Mouse (Mus musculus): ENCODE measurements around the gene Zfpm1. TPM values are rescaled to one million over a fixed set of nuclear protein-coding genes. Genes with fewer than 3 reads are reported as not detected.
A peak's percentile ranks its signal among the peaks of the same experiment; 100 is the strongest.
"Not testable (repeated sequence)": the region's sequence is repeated elsewhere in the genome, so short reads cannot be mapped to it uniquely, and the experiment has no call there.

The Zfpm1 gene
- polyA plus RNA-seq, 1 experiment from 2014 or later: 7.7 TPM

DNA sequence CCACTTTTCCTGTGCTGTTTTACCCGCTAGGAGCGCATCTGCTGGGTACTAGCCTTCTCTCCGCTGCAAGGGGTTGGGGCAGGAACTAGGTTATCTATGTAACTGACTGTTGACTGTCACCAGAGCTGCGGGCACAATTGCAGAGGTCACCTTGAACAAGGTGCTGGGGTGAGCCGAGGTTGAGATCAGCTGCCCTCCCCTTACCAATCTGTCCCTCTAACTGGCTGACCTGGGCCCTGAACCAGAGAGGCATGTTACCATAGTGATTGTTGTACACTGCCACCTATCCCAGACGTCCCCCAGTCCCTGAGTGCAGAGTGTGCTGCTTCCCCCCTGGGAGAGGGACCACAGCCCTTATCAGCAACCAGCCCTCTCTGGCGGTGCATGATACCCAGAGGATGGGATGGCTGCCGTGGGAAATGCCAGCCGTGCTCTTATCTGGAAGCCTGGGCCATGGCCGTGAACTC lies 39.5 kb downstream of the Zfpm1 start:
- no peaks in the 10 kb centered on the region for H3K9me3 ChIP-seq (ENCODE audit: control insufficient read depth)
- no peak for ATAC-seq
- WGBS: 48% methylated on average over 10 of the region's 10 CpGs
- TF ChIP-seq CTCF (IDR thresholded peaks at IDR 0.05; ENCODE audit: low read depth): no peak
- H3K4me2 ChIP-seq (replicated peaks; ENCODE audit: low read depth): no peak overlapping the region
- H3K36me3 ChIP-seq (ENCODE audit: control insufficient read depth, insufficient read depth): no peaks in the 10 kb centered on the region; the same call in 1 of the 2 replicates
- H3K27me3 ChIP-seq (replicated peaks; ENCODE audit: control insufficient read depth, insufficient read depth, low read length): no peaks in the 10 kb centered on the region
- peaks cover 13% of the 10 kb centered on the region for H3K4me1 ChIP-seq (replicated peaks; ENCODE audit: control insufficient read depth, insufficient read depth, low read length)
- H3K4me3 ChIP-seq (ENCODE audit: low read depth, low read length): no peak overlapping the region
- 0 out of 2 replicates have a peak overlapping the region, but pooled peaks have one; percentile 60 for H3K27ac ChIP-seq (ENCODE audit: low read depth, low read length)
- H3K9ac ChIP-seq (ENCODE audit: low read depth, low read length): no peak overlapping the region

DNA sequence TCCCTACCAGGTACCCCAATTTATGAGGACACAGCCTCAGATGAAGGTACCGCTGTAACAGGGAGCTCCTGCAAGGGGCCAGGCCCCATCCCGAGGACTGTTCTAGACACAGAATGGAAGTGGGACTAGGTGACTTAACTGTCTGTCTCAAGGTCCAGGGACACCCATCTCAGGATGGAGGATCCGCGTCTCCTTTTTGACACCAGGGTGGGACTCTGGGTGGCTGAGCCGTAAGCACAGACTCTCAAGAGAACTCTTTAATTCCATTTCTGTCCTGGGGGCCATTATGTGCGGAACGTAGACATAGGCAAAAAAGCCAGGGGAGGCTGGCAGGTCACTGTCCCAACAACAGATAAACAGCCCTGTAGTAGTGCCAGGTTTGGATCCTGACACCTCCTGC lies 40.2 kb downstream of the Zfpm1 start:
- Histone ChIP-seq H3K9me3 (ENCODE audit: control insufficient read depth) (no peaks in the 10 kb centered on the region), H3K4me1 (replicated peaks; ENCODE audit: control insufficient read depth, insufficient read depth, low read length) (peaks cover 13% of the 10 kb centered on the region), H3K4me3 (ENCODE audit: low read depth, low read length) (no peak overlapping the region), H3K36me3 (ENCODE audit: control insufficient read depth, insufficient read depth) (no peaks in the 10 kb centered on the region; the same call in 1 of the 2 replicates), H3K4me2 (replicated peaks; ENCODE audit: low read depth) (peak overlapping the region; percentile 21), H3K27me3 (replicated peaks; ENCODE audit: control insufficient read depth, insufficient read depth, low read length) (no peaks in the 10 kb centered on the region), H3K27ac (ENCODE audit: low read depth, low read length) (peak overlapping the region; percentile 60; the same call in 1 of the 2 replicates), H3K9ac (ENCODE audit: low read depth, low read length) (no peak overlapping the region)
- no peak for TF ChIP-seq CTCF (IDR thresholded peaks at IDR 0.05; ENCODE audit: low read depth)
- ATAC-seq: no peak
- 56% methylated on average over 7 of the region's 7 CpGs for WGBS

DNA sequence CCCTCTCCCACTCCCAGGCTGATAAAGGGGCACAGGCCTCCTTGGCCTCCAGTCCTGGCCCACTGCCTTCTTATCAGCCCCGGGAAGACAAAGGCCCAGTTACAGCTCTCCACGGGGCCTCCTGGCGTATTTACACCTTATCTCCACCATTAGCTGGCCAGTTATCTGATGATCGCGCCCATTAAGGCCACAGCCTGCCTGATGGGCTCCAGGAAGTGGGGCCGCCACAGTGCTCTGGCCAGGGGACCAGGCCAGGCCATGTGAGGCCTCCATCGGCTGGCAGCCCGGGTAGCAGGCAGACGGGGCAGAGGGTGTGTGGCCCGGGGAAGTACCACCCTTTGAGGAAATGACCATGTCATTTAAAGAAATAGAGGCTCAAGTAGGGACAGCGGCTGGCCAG lies 40.9 kb downstream of the Zfpm1 start:
- Histone ChIP-seq H3K4me2 (replicated peaks; ENCODE audit: low read depth) (peak overlapping the region; percentile 21), H3K27ac (ENCODE audit: low read depth, low read length) (peak overlapping the region; percentile 60), H3K36me3 (ENCODE audit: control insufficient read depth, insufficient read depth) (no peaks in the 10 kb centered on the region), H3K4me3 (ENCODE audit: low read depth, low read length) (no peak overlapping the region), H3K9ac (ENCODE audit: low read depth, low read length) (0 out of 2 replicates have a peak overlapping the region, but pooled peaks have one; percentile 5), H3K9me3 (ENCODE audit: control insufficient read depth) (no peaks in the 10 kb centered on the region), H3K4me1 (replicated peaks; ENCODE audit: control insufficient read depth, insufficient read depth, low read length) (peaks cover 6% of the 10 kb centered on the region), H3K27me3 (replicated peaks; ENCODE audit: control insufficient read depth, insufficient read depth, low read length) (no peaks in the 10 kb centered on the region)
- ATAC-seq: peak; percentile 5; the same call in 1 of the 2 replicates
- 17% methylated on average over 11 of the region's 11 CpGs for WGBS
- TF ChIP-seq CTCF (IDR thresholded peaks at IDR 0.05; ENCODE audit: low read depth): no peak

DNA sequence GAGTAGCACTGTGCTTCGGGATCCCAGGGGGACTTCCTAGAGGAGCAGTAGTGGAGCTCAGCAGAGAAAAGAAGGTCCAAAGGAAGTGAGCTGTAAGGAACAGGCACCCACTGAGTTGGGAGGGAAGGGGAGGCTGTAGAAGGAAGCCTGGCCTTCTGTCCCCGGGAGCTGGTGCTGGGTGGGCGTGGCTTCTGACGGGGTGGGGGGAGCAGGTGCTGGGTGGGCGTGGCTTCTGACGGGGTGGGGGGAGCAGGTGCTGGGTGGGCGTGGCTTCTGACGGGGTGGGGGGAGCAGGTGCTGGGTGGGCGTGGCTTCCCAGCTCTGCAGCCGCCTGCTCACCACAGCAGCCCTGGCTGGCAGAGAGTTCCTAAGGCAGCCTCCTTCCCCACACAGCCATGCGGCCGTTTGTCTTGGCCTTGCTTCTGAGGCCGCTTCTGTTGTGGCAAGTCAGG lies 42.0 kb downstream of the Zfpm1 start:
- not testable (repeated sequence) for H3K4me1 ChIP-seq (replicated peaks; ENCODE audit: control insufficient read depth, insufficient read depth, low read length); H3K36me3 ChIP-seq (ENCODE audit: control insufficient read depth, insufficient read depth)
- 13% methylated on average over 10 of the region's 13 CpGs for WGBS

DNA sequence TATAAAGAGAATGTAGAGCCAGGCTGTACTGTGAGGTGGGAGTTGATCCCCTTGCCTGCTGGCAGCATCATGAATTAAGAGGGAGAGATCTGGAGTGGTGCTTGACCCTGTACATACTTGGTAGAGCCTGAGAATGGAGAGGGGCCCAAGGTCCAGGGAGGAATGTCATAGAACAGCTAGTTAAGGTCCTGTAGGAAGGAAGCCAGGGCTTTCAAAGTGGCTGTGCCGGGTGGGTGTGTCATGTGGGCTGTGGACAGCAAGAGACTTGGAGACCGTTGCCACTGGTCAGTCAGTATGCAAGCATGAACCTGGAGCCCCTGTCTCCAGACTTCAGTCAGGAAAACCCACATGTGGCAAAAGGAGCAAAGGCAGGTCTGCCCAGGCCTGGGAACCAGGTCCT lies 43.3 kb downstream of the Zfpm1 start:
- TF ChIP-seq CTCF (IDR thresholded peaks at IDR 0.05; ENCODE audit: low read depth): no peak
- Histone ChIP-seq H3K4me3 (ENCODE audit: low read depth, low read length) (no peak overlapping the region), H3K4me1 (replicated peaks; ENCODE audit: control insufficient read depth, insufficient read depth, low read length) (no peaks in the 10 kb centered on the region; the same call in 1 of the 2 replicates), H3K4me2 (replicated peaks; ENCODE audit: low read depth) (no peak overlapping the region), H3K36me3 (ENCODE audit: control insufficient read depth, insufficient read depth) (peaks cover 8% of the 10 kb centered on the region; the same call in 1 of the 2 replicates), H3K9ac (ENCODE audit: low read depth, low read length) (no peak overlapping the region), H3K27ac (ENCODE audit: low read depth, low read length) (peak overlapping the region; percentile 6), H3K27me3 (replicated peaks; ENCODE audit: control insufficient read depth, insufficient read depth, low read length) (no peaks in the 10 kb centered on the region), H3K9me3 (ENCODE audit: control insufficient read depth) (no peaks in the 10 kb centered on the region)
- 50% methylated on average over 2 of the region's 2 CpGs for WGBS
- no peak for ATAC-seq

More for the DNA sequence above, 42.0 kb downstream of the Zfpm1 start:
- not testable (repeated sequence) for H3K9me3 ChIP-seq (ENCODE audit: control insufficient read depth); H3K4me3 ChIP-seq (ENCODE audit: low read depth, low read length); H3K27me3 ChIP-seq (replicated peaks; ENCODE audit: control insufficient read depth, insufficient read depth, low read length)
- H3K27ac ChIP-seq (ENCODE audit: low read depth, low read length): peak overlapping the region; percentile 6
- peak; percentile 54 for ATAC-seq
- H3K9ac ChIP-seq (ENCODE audit: low read depth, low read length): peak overlapping the region; percentile 11; the same call in 1 of the 2 replicates
- H3K4me2 ChIP-seq (replicated peaks; ENCODE audit: low read depth): 0 out of 2 replicates have a peak overlapping the region, but pooled peaks have one; percentile 17

DNA sequence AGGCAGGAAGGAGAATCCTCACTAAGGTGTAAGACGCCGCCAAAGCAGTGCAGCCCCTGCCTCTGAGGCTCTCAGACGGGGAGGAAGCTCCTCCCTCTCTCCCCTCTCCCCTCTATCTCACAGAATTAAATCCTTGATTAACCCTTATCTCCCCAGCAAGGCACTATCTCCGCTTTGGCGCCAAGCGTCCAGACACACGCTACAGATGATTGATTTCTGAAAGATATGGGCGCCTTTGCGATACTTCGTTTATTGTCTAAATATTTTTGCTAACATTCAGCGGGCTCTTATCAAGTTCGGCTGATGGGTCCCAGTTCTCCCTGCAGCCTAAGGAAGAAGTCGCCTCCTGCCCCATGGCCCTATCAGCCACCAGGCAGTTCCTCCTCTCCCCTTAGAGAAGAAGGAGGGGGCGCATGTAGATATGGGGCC lies 44.2 kb downstream of the Zfpm1 start:
- Histone ChIP-seq H3K4me1 (replicated peaks; ENCODE audit: control insufficient read depth, insufficient read depth, low read length) (no peaks in the 10 kb centered on the region; the same call in 1 of the 2 replicates), H3K27ac (ENCODE audit: low read depth, low read length) (no peak overlapping the region), H3K4me3 (ENCODE audit: low read depth, low read length) (no peak overlapping the region), H3K9me3 (ENCODE audit: control insufficient read depth) (no peaks in the 10 kb centered on the region), H3K9ac (ENCODE audit: low read depth, low read length) (no peak overlapping the region), H3K4me2 (replicated peaks; ENCODE audit: low read depth) (no peak overlapping the region), H3K36me3 (ENCODE audit: control insufficient read depth, insufficient read depth) (peaks cover 8% of the 10 kb centered on the region; the same call in 1 of the 2 replicates), H3K27me3 (replicated peaks; ENCODE audit: control insufficient read depth, insufficient read depth, low read length) (no peaks in the 10 kb centered on the region)
- ATAC-seq: no peak
- WGBS: 44% methylated on average over 14 of the region's 14 CpGs
- TF ChIP-seq CTCF (IDR thresholded peaks at IDR 0.05; ENCODE audit: low read depth): no peak
